Mouse (Mus musculus) megakaryocyte-erythroid progenitor cell, adult 5-6 weeks (primary cell): ENCODE results near the gene Ppp1r14a. TPM values are rescaled to one million over a fixed set of nuclear protein-coding genes. Genes with fewer than 3 reads are reported as not detected.

Experiments
- ATAC-seq: replicated peaks from 2 replicates; pipeline ENCODE4 v1.8.0; 2016; ENCODE audit warnings: mild to moderate bottlenecking, inconsistent platforms; ENCODE audit not compliant: severe bottlenecking, poor library complexity, low FRiP score, low TSS enrichment
- total RNA-seq, 2 experiments: library from RNA; stranded (forward) in 1 of 2; stranded (reverse) in 1 of 2; fragments of 200-1000, 215-1000 nt in 1 of 2; fragments of >200 nt in 1 of 2; fragmentation: Nextera tagmentation in 1 of 2; gene quantifications; 2 replicates each; pipeline ENCODE4 v1.2.3; 2014 to 2017

Gene Ppp1r14a
- total RNA-seq, 2 experiments from 2014 or later: not detected

GRCm38 (mm10) chr7:29317558-29317957, 28.4 kb downstream of the Ppp1r14a start:
- ATAC-seq: no peak

GRCm38 (mm10) chr7:29318115-29318911, 29.2 kb downstream of the Ppp1r14a start:
- ATAC-seq: peak; percentile 38

DNA sequence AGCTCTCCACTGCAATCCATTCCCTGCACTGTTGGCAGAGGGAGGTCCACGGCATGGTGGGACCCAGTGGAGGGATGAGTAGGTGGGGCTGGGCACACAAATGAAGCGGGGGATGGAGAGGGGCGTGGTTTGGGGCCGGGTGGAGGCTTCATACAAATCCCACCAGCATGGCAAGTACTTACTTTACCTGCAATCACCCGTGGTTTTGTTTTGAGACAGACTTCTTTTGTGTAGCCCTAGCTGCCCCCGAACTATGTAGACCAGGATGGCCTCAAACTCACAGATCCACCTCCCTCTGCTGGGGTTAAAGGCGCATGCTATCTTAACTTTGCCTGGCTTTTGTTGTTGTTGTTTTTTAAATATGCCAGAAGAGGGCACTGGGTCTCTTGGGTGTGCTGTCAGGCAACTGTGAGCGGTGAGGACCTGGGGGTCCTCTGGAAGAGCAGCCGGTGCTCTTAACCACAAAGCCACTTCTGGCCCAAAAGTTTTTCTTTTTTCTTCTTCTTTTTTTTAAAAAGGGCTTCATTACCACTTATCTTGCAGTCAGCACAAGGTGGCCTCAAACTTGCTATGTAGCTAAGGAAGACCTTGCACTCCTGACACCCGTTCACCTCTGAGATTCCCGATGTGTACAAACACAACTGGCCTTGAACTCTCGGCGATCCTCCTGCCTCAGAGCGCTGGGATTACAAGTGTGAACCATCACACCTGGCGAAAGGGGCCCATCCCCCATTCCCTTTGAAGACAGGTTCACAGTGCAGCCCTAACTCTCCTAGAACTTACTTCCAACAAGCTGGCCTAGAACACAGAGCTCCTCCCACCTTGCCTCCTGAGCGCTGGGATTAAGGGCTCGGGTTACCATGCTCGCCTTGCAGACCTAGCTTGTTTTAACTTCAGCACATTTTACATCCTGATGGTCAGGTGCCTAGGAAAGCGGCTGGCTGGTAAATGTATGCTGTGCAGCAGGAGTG, 30.5 kb downstream of the Ppp1r14a start:
- peak; percentile 43 for ATAC-seq

DNA sequence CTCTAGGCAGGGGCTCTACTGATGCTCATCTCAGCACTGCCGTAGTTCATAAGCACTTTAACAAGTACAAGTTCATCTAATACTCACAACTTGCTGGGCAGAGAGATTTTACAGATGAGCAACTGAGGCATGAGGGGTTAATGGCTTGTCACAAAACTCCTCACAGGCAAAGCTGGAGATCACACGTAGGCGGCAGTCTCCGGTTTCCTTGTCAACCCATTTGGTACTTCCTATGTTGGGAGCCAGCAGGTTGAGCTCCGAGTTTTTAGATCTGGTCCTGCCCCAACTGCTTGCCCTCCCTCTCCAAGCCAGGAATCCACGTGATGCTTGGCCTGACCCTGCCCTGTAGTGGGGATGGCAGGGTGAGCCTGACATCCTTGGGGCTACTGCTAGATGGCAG, 38.0 kb downstream of the Ppp1r14a start:
- ATAC-seq: no peak

- ATAC-seq: no peak
These were observed 39.9 kb downstream of the Ppp1r14a start for GRCm38 (mm10) chr7:29328984-29329383.

DNA sequence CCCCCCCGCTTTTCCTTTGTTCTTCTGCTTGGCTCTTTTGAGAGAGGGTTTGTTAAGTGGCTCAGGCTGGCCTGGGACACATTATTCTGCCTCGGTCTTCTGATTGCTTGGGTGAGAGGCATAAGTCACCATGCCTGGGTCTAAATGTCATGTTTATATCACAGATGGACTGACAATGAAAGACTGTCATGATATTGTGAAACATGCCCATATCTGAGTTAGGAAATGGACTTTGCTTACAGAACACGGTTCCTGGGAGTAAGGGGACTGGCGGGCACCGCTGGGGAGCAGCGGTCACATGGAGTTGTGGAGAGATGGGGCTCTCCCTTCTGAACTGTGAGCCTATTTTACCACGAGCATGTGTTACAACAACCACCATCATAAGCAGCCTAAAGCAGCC, 45.0 kb downstream of the Ppp1r14a start:
- ATAC-seq: no peak

DNA sequence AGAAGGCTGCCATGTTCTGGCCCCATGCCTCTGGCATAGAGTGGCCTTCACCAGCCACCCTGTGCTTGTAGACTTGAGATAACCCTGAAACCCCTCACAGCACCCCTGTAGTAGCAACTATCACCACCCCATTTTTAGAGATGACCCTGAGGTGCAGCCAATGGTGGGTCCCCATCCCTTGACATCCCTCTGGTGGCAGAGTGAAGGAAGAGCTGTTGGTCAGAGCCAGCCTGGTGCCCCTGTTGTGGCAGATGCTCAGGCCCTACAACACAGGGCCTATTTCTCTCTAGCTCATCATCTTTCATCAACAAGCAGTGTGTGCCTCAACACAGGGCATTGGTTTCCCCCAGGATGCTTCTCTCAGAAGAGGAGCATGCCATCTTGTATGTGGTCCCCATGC, 46.2 kb downstream of the Ppp1r14a start:
- 0 out of 2 replicates have a peak, but pooled peaks have one; percentile 31 for ATAC-seq

DNA sequence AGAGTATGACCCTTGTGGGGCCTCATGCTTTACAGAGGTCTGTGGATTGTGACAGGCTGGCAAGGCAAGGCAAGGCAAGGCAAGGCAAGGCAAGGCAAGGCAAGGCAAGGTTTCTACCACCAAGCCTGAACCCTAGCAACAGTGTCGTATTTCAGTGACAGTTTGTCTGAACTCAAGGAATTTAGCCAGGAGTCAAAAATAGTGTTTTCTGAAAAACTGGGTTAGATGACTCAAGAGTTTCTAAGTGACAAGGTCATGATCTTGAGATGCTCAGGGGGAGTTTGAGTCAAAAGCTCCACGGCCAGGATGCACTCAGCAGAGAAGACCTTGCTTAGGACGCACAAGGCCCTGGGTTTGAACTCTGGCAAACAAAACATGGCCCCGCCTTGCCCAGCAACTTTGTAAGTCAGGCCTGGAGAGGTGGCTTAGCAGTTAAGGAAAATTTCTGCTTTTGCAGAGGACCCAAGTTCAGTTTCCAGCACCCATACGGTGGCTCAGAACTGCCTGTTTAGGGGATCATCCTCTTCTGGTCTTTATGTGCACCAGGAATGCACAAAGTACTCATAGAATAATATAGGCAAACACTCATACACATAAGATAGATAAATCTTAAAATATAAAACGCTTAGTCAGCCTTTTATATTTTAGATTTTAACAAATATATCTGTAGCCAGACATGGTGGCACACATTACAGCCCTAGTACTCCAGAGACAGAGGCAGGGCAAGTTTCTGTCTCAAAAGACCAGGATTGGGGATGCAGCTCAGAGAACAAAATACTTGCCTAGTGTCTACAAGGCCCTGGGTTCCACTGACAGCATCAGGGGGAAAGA, 46.9 kb downstream of the Ppp1r14a start:
- no peak for ATAC-seq

GRCm38 (mm10) chr7:29336795-29337319, 47.7 kb downstream of the Ppp1r14a start:
- no peak for ATAC-seq

DNA sequence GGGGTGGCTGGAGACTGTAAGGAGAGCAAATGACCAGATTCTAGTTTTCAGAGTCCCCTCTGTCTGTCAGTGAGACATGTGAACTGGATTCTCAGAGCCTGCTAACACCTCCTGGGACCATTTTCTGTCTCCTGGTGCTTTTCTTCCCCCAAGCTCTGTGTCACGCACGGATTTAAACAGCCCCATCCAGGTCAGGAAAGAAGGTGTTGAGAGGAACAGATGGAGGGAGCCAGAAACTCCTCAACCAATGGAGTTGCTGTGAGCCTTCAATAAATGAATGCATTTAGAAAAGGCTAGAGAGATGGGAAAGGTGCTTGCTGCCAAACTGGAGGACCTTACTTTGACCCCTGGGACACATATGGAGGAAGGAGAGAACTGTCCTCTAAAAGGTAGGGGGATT, 48.7 kb downstream of the Ppp1r14a start:
- no peak for ATAC-seq

- ATAC-seq: peak; percentile 19; the same call in 1 of the 2 replicates
These were observed 49.3 kb downstream of the Ppp1r14a start for GRCm38 (mm10) chr7:29338351-29338919.

DNA sequence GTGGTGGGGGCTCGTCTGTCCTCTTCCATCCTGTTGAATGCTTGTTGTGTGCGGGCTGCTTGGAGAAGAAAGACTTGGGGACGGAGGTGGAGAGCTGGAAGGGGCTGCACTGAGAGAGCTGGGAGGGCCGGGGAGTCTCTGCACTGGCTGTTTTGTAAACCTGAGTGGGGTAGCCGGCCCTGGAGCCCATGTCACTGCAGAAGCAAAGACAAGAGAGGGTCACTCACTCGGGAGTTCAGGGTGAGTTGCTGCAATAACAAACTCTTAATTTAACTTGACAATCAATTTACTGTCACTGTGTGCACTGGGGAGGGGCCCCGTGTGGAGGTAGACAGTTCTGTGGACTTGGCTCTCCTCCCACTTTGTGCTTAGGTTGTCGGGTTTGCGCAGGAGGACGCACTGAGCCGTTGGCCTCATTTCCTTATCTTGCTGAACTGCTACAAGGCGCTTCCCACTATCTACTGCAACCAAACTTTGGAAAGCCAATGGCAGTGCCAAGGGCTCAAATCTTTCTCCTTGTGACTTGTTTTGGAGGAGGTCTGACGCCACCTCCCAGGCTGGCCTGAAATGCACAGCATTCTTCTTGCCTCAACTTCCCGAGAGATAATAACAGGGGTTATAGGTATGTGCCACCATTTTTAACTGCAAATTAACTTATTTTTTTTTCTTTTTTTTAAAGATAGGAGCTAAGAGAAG, 50.0 kb downstream of the Ppp1r14a start:
- ATAC-seq: peak; percentile 76

- no peak for ATAC-seq
These were observed 51.1 kb downstream of the Ppp1r14a start for GRCm38 (mm10) chr7:29340247-29340646.

DNA sequence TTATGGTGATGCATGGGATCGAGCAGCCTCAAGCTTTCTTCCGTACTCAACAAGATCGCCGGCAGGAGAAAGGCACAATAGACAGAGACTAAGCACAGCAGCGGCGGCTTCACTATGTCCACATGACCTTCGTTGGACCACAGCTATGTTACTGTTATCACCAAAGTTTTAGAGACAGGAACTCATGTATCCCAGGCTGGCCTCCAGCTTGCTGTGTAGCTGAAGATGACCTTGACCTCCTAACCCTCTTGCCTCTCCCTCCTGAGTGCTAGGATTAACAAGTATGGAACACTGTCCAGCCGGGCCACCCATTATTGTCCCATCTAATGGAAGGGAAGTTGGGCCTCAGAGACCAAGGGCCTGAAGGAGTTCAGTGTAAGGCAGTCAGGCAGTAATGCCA, 51.7 kb downstream of the Ppp1r14a start:
- no peak for ATAC-seq

- ATAC-seq: no peak
These were observed 52.6 kb downstream of the Ppp1r14a start for GRCm38 (mm10) chr7:29341722-29342121.

DNA sequence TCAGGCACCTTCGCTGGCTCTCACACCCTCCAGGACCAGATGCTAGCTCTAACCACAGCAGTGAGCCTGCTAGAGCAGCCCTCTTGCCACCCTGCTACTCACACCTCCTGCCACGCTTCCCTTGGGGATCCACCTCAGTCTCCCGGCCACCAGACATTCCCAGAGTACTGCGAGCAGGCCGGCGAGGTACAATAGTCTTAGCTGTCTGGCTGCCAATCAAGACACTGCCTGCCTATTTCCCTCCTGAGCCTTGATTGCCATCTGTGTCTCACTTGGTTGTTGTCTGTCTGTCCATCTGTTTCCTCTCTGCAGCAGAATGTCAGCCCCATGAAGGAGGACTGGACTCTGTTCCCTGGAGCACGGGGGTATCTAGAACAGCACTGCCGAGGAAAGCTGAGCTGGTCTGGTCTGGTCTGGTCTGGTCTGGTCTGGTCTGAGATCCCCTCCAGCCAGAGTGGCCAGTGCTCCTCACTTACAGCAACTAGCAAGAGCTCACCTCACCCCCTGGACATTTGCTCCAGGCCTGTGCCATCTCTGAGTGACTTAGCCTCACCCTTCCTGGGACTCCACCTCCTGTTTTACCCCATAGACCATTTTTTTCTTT, 53.5 kb downstream of the Ppp1r14a start:
- peak; percentile 55 for ATAC-seq
